Mouse (Mus musculus): ENCODE data around the gene Naa38. TPM values are rescaled to one million over a fixed set of nuclear protein-coding genes. Genes with fewer than 3 reads are reported as not detected.
A peak's percentile ranks its signal among the peaks of the same experiment; 100 is the strongest.
"Not testable (repeated sequence)": the region's sequence is repeated elsewhere in the genome, so short reads cannot be mapped to it uniquely, and the experiment has no call there.

Naa38 gene
- 151 and 168 TPM in 2 replicates for polyA plus RNA-seq (2015; fragmentation: Nextera tagmentation; extraction: Ambion mirVana)

DNA sequence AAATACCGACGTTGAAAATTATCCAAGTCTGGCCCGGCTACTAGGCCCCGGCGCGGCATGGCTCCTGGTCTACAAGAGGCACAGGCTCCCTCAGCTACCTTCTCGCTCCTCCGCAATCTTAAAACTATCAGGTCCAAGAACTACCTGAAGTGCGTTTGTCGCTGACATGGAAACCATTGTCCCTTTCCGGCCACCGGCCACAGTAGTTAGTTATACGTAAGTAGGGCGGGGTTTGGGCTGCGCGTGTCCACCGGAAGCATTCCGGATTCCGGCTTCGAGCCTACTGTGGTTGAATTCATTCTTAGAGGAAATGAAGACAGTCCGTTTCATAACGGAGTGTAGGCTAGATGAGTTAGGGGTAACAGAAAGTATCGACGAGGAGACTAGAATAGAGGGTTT, at the start of gene Naa38, which contains the start of gene Cyb5d1:
Naa38 (plus strand) TSS at position 253 of the 399 bp plus-strand sequence.
Cyb5d1 (minus strand) TSS at position 397 of the 399 bp plus-strand sequence.
- Histone ChIP-seq H3K9ac (peak within 1 kb of the TSS; percentile 93), H3K4me2 (peak within 1 kb of the TSS; percentile 68), H3K4me3 (peak within 1 kb of the TSS; percentile 69), H3K4me1 (peaks cover 44% of the 10 kb centered on the region), H3K27ac (peak within 1 kb of the TSS; percentile 97)
- H3K9me3 ChIP-seq, H3K27me3 ChIP-seq, H3K36me3 ChIP-seq: not testable (repeated sequence)
- peak; percentile 79 for ATAC-seq (ENCODE audit: borderline replicate concordance, extremely low read depth, low FRiP score, low TSS enrichment)
- under 1% methylated on average over 24 of the region's 24 CpGs for WGBS

DNA sequence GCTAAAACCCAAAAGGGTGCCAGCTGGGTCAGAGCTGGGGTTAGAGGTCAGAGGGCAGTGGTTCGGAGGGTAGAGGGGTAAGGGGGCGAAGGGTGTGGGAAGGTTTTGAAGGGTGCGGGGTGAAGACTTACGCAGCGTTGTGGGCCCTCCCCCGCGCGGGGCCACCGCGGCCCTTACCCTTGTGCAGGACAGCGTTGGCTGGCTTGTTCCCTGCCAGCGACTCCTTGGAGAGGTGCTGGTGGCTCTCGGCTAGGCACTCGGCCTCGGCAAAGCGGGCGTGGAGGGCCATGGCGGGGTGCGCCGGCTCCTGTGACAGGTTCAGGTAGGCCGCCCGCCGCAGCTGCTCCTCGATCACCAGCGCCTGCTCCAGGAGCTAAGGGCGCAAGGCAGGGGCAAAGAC, 48.8 kb upstream of the Naa38 start:
- no peak for ATAC-seq (ENCODE audit: borderline replicate concordance, extremely low read depth, low FRiP score, low TSS enrichment)
- Histone ChIP-seq H3K36me3 (peaks cover 85% of the 10 kb centered on the region), H3K9ac (no peak overlapping the region), H3K27me3 (no peaks in the 10 kb centered on the region), H3K9me3 (no peaks in the 10 kb centered on the region), H3K27ac (no peak overlapping the region), H3K4me1 (peaks cover 2% of the 10 kb centered on the region; the same call in 1 of the 2 replicates), H3K4me3 (no peak overlapping the region), H3K4me2 (no peak overlapping the region)
- WGBS, result 83% methylated on average over 23 of the region's 26 CpGs

DNA sequence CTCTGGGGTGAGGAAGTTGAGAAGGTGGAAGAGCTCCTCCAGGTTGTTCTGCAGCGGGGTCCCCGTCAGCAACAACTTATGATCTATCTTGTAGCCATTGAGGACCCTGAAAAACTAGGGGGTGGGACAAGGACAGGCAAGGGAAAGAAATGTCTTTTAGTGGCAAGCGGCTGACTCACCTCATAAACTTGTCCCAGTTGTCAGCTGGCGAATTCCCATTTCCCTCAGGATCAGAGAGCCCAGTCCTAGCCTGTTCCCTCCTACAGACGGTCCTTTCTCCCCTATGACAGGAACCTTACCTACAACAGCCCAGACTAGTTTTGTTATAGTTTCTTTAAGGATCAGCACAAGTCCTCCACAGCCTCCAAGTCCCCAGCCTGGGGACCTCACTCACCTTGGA, 38.7 kb upstream of the Naa38 start:
- H3K9me3 ChIP-seq, result no peaks in the 10 kb centered on the region
- no peak overlapping the region for H3K9ac ChIP-seq
- H3K4me3 ChIP-seq, result no peak overlapping the region
- no peaks in the 10 kb centered on the region for H3K27me3 ChIP-seq
- no peak for ATAC-seq (ENCODE audit: borderline replicate concordance, extremely low read depth, low FRiP score, low TSS enrichment)
- no peak overlapping the region for H3K27ac ChIP-seq
- H3K36me3 ChIP-seq, result peaks cover 99% of the 10 kb centered on the region
- WGBS, result 86% methylated on average over 5 of the region's 5 CpGs
- no peaks in the 10 kb centered on the region for H3K4me1 ChIP-seq
- no peak overlapping the region for H3K4me2 ChIP-seq

DNA sequence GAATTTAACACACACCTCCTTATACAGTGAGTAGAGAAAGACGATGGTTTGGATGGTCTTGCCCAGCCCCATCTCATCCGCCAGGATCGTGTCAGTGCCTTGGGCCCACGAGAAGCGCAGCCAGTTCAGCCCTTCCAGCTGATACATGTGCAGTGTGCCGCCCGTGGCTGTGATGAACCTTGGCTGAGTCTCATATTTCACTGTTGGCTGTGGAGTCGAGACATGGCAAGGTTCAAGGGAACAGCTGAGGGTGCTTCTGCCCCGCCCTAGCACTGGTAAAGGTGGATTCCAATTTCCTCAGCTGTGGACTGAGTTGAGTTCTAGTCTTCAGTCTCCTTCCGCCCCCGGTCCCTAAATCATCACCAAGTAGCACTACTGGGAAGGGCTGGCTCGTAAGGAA, 37.6 kb upstream of the Naa38 start:
- 85% methylated on average over 12 of the region's 12 CpGs for WGBS
- no peak overlapping the region for H3K9ac ChIP-seq
- peaks cover 5% of the 10 kb centered on the region; the same call in 1 of the 2 replicates for H3K4me1 ChIP-seq
- no peak overlapping the region for H3K27ac ChIP-seq
- H3K4me2 ChIP-seq, result no peak overlapping the region
- peaks cover 97% of the 10 kb centered on the region for H3K36me3 ChIP-seq
- no peaks in the 10 kb centered on the region for H3K9me3 ChIP-seq
- no peak for ATAC-seq (ENCODE audit: borderline replicate concordance, extremely low read depth, low FRiP score, low TSS enrichment)
- no peak overlapping the region for H3K4me3 ChIP-seq
- H3K27me3 ChIP-seq, result no peaks in the 10 kb centered on the region

DNA sequence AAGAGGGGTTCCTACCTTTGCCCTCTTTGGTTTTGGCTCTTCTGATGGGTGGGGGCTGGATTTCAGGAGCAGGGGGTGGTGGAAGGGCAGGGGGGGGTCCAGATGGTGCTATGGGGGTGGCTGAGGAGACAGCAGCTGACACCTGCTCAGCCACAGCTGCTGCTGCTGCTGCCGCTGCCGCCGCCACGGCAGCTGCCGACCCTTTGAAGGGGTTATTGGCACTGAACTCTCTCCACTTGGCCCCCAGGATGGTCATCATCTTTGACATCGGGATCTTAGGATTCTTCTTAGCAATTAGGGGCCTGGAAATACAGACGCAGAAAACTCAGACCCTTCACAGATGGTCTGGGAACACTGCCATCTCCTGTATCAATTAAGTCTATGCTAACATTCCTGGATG, 33.3 kb upstream of the Naa38 start:
- ATAC-seq (ENCODE audit: borderline replicate concordance, extremely low read depth, low FRiP score, low TSS enrichment), result no peak
- Histone ChIP-seq H3K4me2 (no peak overlapping the region), H3K9ac (no peak overlapping the region), H3K27me3 (no peaks in the 10 kb centered on the region), H3K4me3 (no peak overlapping the region), H3K27ac (no peak overlapping the region), H3K4me1 (peaks cover 37% of the 10 kb centered on the region), H3K9me3 (no peaks in the 10 kb centered on the region), H3K36me3 (peaks cover 72% of the 10 kb centered on the region)
- WGBS, result 54% methylated on average over 7 of the region's 7 CpGs

DNA sequence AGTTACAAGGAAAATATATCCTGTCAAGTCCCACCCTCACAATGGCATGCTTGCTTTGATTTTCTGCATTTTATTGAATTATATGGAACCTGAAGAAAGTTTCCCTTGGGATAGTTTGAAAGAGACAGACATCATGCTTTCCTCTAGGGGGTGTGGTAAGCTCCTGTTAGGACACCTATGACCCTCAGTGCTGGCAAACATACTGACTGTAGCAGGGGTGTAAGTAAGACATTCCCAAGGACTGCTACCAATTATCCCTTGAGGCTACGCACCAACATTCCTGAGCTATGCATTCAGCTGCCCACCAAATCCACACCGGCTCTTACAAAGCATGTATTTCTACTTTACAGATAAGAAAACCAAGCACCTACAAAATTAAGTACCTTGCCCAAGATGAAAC, 32.8 kb upstream of the Naa38 start:
- no peaks in the 10 kb centered on the region for H3K9me3 ChIP-seq
- peaks cover 40% of the 10 kb centered on the region for H3K4me1 ChIP-seq
- no peak overlapping the region for H3K9ac ChIP-seq
- no peak for ATAC-seq (ENCODE audit: borderline replicate concordance, extremely low read depth, low FRiP score, low TSS enrichment)
- H3K27ac ChIP-seq, result peak overlapping the region; percentile 26; the same call in 1 of the 2 replicates
- no peak overlapping the region for H3K4me3 ChIP-seq
- 50% methylated on average over 2 of the region's 2 CpGs for WGBS
- no peak overlapping the region for H3K4me2 ChIP-seq
- peaks cover 67% of the 10 kb centered on the region for H3K36me3 ChIP-seq
- no peaks in the 10 kb centered on the region for H3K27me3 ChIP-seq

DNA sequence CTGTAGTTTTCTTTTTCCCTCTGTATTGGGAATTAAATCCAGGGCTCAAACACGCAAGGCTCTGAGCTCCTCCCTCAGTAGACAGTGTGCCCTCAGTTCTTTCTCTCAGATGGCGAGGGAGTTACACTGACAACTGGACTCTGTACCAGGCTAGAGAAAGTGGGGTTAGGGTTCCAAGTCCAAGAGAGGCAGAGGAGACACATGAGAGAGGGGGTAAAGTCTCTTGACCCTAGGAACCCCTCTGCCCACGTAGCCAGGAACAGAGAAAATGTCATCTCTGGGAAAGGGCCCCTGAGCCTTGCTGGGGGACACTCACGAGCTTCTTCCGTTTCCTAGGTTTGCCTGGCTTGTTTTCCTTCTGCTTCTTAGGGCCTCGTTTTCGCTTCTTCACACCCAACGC, 30.9 kb upstream of the Naa38 start:
- H3K9me3 ChIP-seq, result no peaks in the 10 kb centered on the region
- ATAC-seq (ENCODE audit: borderline replicate concordance, extremely low read depth, low FRiP score, low TSS enrichment), result no peak
- H3K36me3 ChIP-seq, result peaks cover 49% of the 10 kb centered on the region
- no peaks in the 10 kb centered on the region for H3K27me3 ChIP-seq
- 0 out of 2 replicates have a peak overlapping the region, but pooled peaks have one; percentile 2 for H3K4me3 ChIP-seq
- H3K4me2 ChIP-seq, result peak overlapping the region; percentile 83
- H3K27ac ChIP-seq, result peak overlapping the region; percentile 100
- H3K9ac ChIP-seq, result peak overlapping the region; percentile 8
- WGBS, result 28% methylated on average over 8 of the region's 8 CpGs
- peaks cover 44% of the 10 kb centered on the region for H3K4me1 ChIP-seq

DNA sequence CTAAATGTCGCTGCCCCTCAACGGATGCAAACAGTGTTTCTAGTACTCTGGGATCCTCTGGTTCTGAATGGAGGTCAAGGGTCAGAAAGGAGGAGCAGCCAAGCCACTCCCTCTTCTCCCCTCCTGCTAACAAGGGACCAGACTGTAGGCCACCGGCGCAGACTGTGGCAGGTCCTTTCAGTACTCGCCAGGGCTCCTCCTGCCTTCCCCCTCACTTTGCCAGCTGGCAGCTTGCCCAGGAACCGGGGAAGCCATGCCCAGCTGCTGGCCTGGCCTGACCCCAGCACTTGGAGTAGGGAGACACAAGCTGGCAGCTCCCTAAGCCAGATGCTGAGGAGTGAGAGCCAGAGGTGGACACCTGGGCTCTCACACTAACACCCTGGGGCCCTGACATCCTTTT, 30.4 kb upstream of the Naa38 start:
- 1% methylated on average over 6 of the region's 6 CpGs for WGBS
- ATAC-seq (ENCODE audit: borderline replicate concordance, extremely low read depth, low FRiP score, low TSS enrichment), result peak; percentile 61
- Histone ChIP-seq H3K4me1 (peaks cover 47% of the 10 kb centered on the region), H3K9me3 (no peaks in the 10 kb centered on the region), H3K27me3 (no peaks in the 10 kb centered on the region), H3K36me3 (peaks cover 43% of the 10 kb centered on the region), H3K9ac (0 out of 2 replicates have a peak overlapping the region, but pooled peaks have one; percentile 59), H3K27ac (peak overlapping the region; percentile 100), H3K4me2 (peak overlapping the region; percentile 83), H3K4me3 (peak overlapping the region; percentile 87)

DNA sequence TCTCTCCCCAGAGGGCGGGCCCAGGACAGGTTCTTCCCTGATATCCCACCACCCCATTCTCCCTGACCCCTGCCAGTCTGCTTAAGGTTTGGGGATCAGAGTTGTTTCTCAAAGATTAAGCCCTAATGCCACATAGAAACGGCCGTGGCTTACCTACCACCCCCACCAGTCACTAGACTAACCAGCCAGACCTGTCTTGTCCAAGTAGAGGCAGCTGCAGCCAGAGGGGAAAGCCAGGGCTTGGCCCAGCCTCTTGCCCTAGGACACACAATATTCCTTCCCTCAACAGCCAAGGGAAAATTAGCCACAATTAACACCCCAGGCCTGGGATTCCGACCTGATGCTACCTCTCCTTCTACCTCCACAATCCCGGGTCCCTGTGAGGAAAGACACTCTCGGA, 29.6 kb upstream of the Naa38 start:
- no peaks in the 10 kb centered on the region for H3K27me3 ChIP-seq
- peaks cover 51% of the 10 kb centered on the region for H3K4me1 ChIP-seq
- ATAC-seq (ENCODE audit: borderline replicate concordance, extremely low read depth, low FRiP score, low TSS enrichment), result no peak
- H3K27ac ChIP-seq, result peak overlapping the region; percentile 100
- 18% methylated on average over 6 of the region's 6 CpGs for WGBS
- H3K9ac ChIP-seq, result peak overlapping the region; percentile 59
- no peaks in the 10 kb centered on the region for H3K9me3 ChIP-seq
- peak overlapping the region; percentile 87 for H3K4me3 ChIP-seq
- peaks cover 35% of the 10 kb centered on the region for H3K36me3 ChIP-seq
- peak overlapping the region; percentile 83 for H3K4me2 ChIP-seq

DNA sequence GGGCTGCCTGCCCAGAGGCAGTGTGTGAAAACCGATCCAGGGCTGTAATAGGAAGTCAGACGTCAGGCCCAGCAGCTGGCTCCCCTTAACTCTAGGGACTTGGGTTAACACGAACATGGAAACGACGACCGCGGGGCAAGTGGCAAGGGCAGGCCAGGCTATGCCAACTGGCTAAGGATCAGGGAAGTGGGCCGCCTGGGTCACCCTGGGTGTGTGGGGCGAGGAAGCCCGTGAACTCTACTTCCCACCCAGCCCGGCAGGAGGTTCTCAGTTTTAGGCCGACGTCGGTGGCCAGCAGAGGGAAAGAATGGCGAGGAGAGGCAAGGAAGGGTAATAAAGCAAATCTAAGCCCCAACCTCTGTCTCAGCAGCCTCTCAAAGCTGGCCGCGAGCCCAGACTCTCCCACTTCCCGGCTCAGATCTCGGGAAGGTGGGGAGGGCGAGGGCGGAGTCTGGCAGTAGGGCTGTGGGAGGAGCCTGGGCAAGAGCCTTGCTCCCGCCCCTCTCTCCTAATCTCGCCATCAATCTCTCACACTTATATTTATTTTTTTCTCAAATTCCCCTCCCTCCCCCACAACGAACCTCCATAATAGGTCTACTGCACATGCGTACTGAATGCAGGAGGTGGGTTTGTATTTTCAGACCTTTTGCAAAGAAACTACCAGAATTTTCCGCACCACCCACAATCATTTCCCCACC, 29.0 kb upstream of the Naa38 start:
- H3K36me3 ChIP-seq, result peaks cover 29% of the 10 kb centered on the region
- H3K4me2 ChIP-seq, result peak overlapping the region; percentile 83
- peak overlapping the region; percentile 100 for H3K27ac ChIP-seq
- H3K9me3 ChIP-seq, result no peaks in the 10 kb centered on the region
- ATAC-seq (ENCODE audit: borderline replicate concordance, extremely low read depth, low FRiP score, low TSS enrichment), result peak; percentile 84
- peaks cover 57% of the 10 kb centered on the region for H3K4me1 ChIP-seq
- peak overlapping the region; percentile 87 for H3K4me3 ChIP-seq
- H3K27me3 ChIP-seq, result no peaks in the 10 kb centered on the region
- under 1% methylated on average over 26 of the region's 26 CpGs for WGBS
- H3K9ac ChIP-seq, result peak overlapping the region; percentile 59

DNA sequence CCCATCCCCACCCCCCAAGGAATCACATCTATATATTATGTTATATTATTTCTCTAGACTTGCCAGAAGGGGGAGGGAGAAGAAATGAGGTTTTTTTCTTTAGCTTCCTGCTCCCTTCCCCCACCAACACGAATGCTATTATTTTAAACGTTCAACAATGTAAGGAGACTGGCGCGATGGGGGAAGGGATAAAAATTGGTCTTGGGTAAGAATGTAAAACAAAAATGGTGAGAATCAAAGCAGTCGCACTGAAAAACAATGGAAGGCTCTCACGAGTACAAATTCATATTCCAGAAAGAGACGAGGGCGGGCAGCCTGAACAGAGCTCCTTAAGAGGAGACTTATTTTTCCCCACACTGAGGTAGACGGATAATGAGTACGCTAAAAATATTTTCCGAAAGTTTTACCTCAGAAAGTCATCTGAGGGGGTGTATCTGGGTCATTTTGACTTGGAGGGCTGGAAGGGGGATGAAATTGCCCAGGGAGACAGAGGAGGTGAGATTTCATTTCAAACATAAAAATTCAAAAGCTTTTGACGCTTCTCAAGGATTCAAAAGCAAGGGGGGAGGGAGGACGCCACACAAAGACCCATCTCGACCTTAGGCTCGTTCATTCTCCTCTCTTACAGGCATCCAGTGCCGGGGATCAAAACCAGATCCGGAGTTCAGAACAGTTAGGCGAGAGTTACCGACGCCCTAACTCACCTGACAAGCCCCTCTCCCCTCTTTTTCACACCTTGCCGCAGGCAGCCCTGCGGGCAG, 28.3 kb upstream of the Naa38 start:
- 0% methylated on average over 21 of the region's 22 CpGs for WGBS
- Histone ChIP-seq H3K4me1 (peaks cover 64% of the 10 kb centered on the region), H3K9ac (peak overlapping the region; percentile 99), H3K4me3 (peak overlapping the region; percentile 87), H3K36me3 (peaks cover 22% of the 10 kb centered on the region), H3K27ac (peak overlapping the region; percentile 100), H3K9me3 (no peaks in the 10 kb centered on the region), H3K4me2 (peak overlapping the region; percentile 83), H3K27me3 (no peaks in the 10 kb centered on the region)
- ATAC-seq (ENCODE audit: borderline replicate concordance, extremely low read depth, low FRiP score, low TSS enrichment), result no peak

Data from lung, embryonic 15.5 days (tissue).